Mouse (Mus musculus): ENCODE results near the gene Tor1aip2.
A peak's percentile ranks its signal among the peaks of the same experiment; 100 is the strongest.
"Not testable (repeated sequence)": the region's sequence is repeated elsewhere in the genome, so short reads cannot be mapped to it uniquely, and the experiment has no call there.

Gene Tor1aip2

DNA sequence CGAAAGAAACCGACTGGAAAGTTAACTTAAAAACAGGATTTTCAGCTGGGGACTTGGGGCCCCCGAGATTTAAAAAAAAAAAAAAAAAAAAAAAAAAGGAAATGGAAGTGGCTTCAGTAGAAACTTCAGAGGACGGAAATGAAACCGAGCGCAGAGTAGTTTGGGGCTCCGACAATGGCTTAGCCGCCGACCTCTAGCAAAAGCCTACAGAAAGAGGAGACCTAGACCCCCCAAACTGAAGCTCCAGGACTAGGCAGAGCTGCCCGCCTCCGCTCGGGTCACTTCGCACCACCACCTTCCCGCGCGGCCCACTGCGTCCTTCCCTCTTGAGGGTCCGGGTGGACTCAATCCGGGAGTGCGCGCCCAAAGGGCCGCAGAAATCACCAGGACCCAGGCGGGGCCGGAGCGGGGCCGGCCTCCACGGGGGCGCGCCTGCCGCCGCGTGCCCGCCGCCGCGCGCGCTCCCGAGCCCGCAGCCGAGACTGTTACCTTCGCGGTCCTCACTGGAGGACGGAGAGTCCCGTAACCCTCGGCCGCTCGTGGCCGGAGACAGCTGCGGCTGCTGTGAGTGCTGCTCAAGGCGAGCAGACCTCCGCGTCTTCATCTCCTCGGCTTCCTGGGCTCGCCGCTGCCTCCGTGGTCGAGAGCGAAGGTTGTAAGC is at the start of gene Tor1aip2:
TSS of gene Tor1aip2 (plus strand) at position 135 of the 661 bp plus-strand sequence.
- no peak for DNase-seq (ENCODE audit: low spot score)

- DNase-seq (ENCODE audit: low spot score) = no peak
These were observed 47.6 kb upstream of the Tor1aip2 start for GRCm38 (mm10) chr1:155987625-155988024.

DNA sequence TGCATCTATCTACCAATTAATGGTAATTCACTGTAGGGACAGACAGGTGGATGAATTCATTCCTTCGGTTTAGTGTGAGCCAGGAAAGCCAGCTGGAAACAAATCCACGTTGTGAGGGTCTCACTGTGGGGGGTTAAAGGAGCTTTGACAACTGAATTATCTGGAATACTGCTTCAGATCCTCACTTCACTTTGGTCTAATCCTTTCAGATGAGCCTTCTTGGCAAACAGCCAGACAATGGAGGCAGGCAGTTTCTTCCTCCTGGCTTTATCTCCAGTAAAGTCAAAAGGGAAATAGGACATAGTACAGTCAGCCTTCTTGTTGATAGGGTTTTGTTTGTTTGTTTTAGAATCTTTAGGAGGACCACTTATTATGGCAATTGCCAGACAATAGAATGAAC is 45.8 kb upstream of the Tor1aip2 start:
- DNase-seq (ENCODE audit: low spot score) = no peak

- no peak for DNase-seq (ENCODE audit: low spot score)
These were observed 44.8 kb upstream of the Tor1aip2 start for GRCm38 (mm10) chr1:155990391-155990790.

DNA sequence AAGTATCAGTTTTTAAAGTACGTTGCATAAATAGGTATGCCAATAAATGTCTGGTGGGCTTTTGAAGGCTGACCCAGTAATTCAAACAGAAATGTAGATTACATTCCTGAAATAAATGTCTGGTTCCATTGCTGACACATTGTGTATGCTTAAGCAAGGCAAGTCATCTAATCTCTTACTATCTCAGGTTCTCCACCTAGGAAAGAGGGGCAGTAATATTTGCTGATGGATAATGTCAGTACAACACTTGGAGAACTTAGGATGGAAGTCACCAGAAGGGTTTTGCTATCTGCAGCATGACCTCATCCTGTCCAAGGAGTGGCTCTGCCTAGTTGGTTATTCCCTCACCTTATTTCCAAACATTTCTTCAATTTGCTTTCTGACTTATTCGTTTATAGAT is 40.7 kb upstream of the Tor1aip2 start:
- no peak for DNase-seq (ENCODE audit: low spot score)

DNA sequence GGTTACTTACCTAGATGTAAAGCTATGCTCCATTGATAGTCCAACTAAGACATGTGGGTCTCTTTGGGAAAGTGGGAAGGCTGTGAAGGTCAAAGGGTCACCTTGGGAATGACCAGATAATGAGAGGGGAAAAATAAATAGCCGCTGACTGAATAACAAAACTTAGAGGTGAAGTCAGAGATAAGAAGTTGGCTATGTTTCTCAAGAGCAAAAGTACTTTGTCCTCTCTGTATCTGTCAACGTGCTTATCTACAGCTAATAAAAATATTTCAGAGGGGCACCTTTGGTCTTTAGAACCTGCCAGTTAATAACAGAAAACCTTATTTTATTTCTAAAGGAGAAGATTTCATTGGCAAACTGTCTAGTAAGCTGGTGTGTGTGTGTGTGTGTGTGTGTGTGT is 39.6 kb upstream of the Tor1aip2 start:
- DNase-seq (ENCODE audit: low spot score) = no peak

DNA sequence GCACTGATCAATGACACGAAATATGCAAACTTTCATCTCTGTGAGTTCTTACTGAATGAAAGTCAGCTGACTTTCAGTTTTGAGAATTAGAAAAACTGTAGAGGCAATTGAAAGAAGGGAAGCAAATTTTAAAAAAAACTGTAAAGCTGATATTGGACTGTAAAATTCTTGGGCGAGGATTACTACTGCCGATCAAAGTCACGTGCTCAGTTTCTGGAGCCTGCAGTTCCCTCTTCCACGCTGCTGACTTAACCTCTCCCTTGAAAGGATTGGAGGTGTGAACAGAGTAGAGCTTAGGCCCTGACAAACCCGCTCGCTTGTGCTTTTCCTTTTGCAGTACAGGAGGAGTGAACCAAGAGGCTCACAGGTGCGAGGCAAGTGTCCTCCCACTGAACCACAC is 32.8 kb upstream of the Tor1aip2 start:
- DNase-seq (ENCODE audit: low spot score) = no peak

- no peak for DNase-seq (ENCODE audit: low spot score)
These were observed 31.8 kb upstream of the Tor1aip2 start for GRCm38 (mm10) chr1:156003201-156003935.

DNA sequence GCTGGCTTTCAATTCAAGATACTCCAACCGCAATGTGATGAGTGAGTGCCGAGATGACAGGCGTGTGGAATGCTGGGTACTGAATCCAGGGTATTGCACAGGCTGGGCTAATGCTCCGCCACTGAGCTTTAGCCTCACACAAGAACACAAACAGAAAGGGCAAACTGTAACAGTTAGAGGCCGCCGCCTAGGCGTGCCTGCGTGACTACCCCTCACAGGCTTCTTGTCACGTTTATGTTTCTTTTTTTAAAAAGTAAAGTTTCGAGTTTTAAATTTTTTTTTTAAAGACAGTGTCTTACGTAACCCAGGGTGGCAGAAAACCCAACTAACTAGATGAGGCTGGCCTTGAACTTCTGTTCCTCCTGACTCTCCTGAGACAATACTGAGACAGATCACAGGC is 29.3 kb upstream of the Tor1aip2 start:
- DNase-seq (ENCODE audit: low spot score) = no peak

- DNase-seq (ENCODE audit: low spot score) = no peak
These were observed 26.2 kb upstream of the Tor1aip2 start for GRCm38 (mm10) chr1:156009003-156009402.

DNA sequence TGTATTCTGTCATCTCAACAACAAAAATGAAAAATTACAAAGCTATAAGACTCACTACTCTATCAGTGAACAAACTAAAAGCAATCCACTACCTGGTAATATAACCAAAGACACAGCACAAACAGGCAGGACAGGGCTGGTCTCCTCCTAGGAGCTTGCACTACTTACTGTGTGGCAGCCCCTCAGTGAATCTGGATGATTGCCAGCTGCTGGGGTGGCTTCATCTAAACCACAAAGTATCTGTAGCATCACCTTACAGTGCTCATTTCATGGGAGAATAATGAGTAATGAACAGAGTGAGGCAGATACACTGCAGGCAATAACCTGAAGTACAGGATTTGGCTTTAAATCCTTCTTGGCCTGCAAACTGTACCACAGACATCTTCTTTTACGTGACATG is 15.4 kb upstream of the Tor1aip2 start:
- no peak for DNase-seq (ENCODE audit: low spot score)

DNA sequence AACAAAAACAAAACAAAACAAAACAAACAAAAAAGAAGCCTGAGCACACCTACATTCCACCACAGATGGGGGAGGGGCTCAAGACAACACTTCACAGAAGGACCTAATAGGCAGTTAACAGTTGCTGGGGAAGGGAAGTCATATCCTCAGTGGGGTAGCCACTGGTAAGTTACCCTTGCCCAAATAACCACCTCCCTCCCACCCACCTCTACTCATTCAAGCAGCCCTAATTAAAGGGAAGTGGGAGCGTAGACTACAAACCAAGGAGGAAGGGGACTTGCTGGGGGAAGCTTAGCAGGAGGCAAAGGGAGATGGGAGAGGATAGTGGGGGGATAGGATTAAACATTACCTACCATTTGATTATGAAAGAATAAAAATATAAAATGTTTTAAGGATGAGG is 14.8 kb upstream of the Tor1aip2 start:
- DNase-seq (ENCODE audit: low spot score) = no peak

GRCm38 (mm10) chr1:156024831-156025503 is 10.2 kb upstream of the Tor1aip2 start:
- DNase-seq (ENCODE audit: low spot score) = no peak

DNA sequence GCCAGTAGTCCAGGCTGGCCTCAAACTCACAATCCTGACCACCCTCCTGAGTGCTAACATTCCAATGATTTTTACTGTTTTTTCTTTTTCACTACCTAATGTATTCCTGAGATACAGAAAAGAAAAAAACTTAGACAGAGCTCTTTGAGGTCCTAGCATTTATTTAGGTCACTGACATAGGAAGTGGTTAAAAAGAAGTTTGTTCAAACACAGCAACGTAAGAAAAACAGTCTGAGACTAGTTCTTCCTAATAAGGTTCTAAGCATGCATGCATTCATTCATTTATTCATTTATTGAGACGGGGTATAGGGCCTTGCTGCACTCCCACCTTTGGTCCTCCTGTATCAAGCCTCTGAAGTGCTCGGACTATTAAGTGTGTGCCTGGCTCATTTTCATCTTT is 7.4 kb upstream of the Tor1aip2 start:
- no peak for DNase-seq (ENCODE audit: low spot score)

DNA sequence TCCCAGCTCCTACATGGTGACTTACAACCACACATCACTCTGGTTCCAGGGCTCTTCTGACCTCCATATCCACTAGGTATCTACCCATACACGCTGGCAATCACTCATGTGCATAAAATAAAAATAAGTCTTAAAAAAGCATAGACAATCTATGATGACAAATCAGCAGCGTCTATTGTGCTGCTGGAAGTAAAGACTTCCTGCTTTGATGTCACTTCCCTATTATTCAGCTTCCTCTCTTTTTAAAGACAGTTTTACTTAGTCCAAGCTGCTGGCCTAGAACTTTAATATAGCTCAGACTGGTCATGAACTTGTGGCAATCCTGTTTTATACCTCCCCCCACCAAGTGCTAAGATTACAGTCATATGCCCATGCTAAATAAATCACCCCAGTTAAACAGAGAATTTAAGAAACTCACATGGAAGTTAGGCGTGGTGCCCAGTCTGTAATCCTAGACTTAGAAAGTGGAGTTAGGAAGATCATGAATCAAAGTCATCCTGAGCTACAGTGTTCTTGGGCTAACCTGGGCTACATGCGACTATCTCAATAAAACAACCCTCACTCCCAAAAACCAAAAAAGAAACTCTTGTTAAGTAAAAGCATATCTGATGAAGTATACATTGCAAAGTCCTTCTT is 6.7 kb upstream of the Tor1aip2 start:
- DNase-seq (ENCODE audit: low spot score) = no peak

GRCm38 (mm10) chr1:156033921-156034320 is 1.3 kb upstream of the Tor1aip2 start:
- DNase-seq (ENCODE audit: low spot score) = no peak

- DNase-seq (ENCODE audit: low spot score) = no peak
These were observed 542 bp upstream of the Tor1aip2 start for GRCm38 (mm10) chr1:156034661-156035060.

DNA sequence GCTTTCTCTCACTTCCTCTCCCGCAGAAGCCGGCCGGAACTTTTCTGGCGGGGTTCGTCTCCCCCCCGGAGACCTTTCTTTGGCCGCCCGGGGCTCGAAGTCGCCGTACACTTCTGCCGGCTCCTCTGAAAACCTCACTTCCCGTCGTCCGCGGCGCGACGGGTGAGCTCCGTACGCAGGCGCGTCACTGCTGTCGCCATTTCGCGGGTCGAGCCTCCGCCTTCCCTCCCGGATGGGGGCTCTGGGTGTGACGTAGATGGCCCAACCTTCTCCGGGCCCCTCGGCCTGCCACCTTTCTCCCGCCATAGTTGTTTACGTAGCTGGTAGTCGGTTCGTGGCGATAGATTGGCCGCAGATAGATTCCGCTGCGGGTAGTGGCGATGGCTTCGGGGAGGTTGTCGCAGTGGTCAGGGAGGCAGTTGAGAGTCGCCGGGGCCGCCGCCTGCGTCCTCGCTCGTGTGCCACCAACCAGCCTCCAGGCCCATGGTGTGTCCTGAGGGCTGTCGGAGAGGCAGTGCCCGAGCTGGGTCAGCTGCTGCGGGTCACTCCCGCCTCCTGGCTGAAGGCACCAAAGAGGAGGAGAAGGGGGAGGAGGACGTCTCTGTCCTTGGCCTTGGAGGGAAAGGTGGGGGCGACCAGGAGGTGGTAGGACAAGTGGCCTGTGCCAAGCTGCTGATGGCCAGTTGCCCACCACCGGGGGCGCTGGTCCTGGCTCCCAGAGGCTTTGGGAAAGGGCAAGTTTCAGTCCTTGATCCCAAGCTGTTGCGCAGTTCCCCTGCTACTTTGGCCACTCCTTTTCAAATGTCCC is 931 bp downstream of the Tor1aip2 start, which contains the start of gene Tor1aip1:
TSS of gene Tor1aip1 (minus strand) at position 551 of the 808 bp plus-strand sequence.
- peak; percentile 94 for DNase-seq (ENCODE audit: low spot score)

- DNase-seq (ENCODE audit: low spot score) = no peak
These were observed 2.0 kb downstream of the Tor1aip2 start for GRCm38 (mm10) chr1:156037144-156037583.

DNA sequence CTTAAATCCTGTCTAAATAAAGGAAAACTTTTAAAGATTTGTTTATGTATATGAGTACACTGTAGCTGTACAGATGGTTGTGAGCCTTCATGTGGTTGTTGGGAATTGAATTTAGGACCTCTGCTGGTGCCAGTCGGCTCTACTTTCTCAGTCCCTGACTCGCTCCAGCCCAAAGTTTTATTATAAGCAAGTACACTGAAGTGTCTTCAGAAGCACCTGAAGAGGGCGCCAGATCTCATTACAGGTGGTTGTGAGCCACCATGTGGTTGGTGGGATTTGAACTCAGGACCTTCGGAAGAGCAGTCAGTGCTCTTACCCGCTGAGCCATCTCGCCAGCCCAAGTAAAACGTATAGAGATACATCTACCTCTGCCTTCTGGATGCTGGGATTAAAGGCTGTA is 4.8 kb downstream of the Tor1aip2 start:
- not testable (repeated sequence) for DNase-seq (ENCODE audit: low spot score)

GRCm38 (mm10) chr1:156040731-156041401 is 5.7 kb downstream of the Tor1aip2 start:
- peak; percentile 83 for DNase-seq (ENCODE audit: low spot score)

Data from left cerebral cortex, adult 11 months (tissue).